Mouse (Mus musculus) heart, embryonic 15.5 days (tissue): ENCODE results near the gene Ier3. TPM values are rescaled to one million over a fixed set of nuclear protein-coding genes. Genes with fewer than 3 reads are reported as not detected.
A peak's percentile ranks its signal among the peaks of the same experiment; 100 is the strongest.

Experiments
- ATAC-seq: fragments of 200-750 bp; cut with Nextera tagmentation; replicated peaks from 2 replicates; pipeline ENCODE4 v1.8.0; 2017; ENCODE audit warnings: low read depth, moderate TSS enrichment; ENCODE audit not compliant: insufficient number of reproducible peaks, insufficient read depth, low FRiP score
- H3K27ac ChIP-seq: fragments of 300-500 bp; sonication (generic); 2 replicates; pipeline ENCODE4 v1.5.1; 2015; ENCODE audit warnings: mild to moderate bottlenecking, inconsistent platforms
- H3K27me3 ChIP-seq: fragments of 300-500 bp; sonication (generic); 2 replicates; pipeline ENCODE4 v1.6.1; 2015; ENCODE audit warnings: inconsistent platforms
- H3K36me3 ChIP-seq: fragments of 300-500 bp; sonication (generic); 2 replicates; pipeline ENCODE4 v1.6.1; 2015; ENCODE audit warnings: mild to moderate bottlenecking, inconsistent platforms
- H3K4me1 ChIP-seq: fragments of 300-500 bp; sonication (generic); replicated peaks from 2 replicates; pipeline ENCODE4 v1.6.1; 2015; ENCODE audit warnings: inconsistent platforms
- H3K4me2 ChIP-seq: fragments of 300-500 bp; sonication (generic); 2 replicates; pipeline ENCODE4 v1.6.1; 2015; ENCODE audit warnings: inconsistent platforms, mild to moderate bottlenecking, moderate library complexity
- H3K4me3 ChIP-seq: fragments of 300-500 bp; sonication (generic); 2 replicates; pipeline ENCODE4 v1.5.1; 2015; ENCODE audit warnings: mild to moderate bottlenecking, inconsistent platforms
- H3K9ac ChIP-seq: fragments of 300-500 bp; sonication (generic); 2 replicates; pipeline ENCODE4 v1.6.1; 2015; ENCODE audit warnings: mild to moderate bottlenecking, inconsistent platforms
- H3K9me3 ChIP-seq: fragments of 300-500 bp; sonication (generic); replicated peaks from 2 replicates; pipeline ENCODE4 v1.6.1; 2016; ENCODE audit warnings: inconsistent platforms
- WGBS: fragments of 180-500 bp; shearing (Covaris S2); methylation state at CpG from one replicate; pipeline ENCODE4 v1.1.7; 2015; ENCODE audit warnings: mixed read lengths; 5-methylcytosine and 5-hydroxymethylcytosine counted together
- polyA plus RNA-seq: library from polyadenylated mRNA; unstranded; fragments of >200 nt; fragmentation: Nextera tagmentation; extraction: Ambion mirVana; gene quantifications from 2 replicates; pipeline ENCODE4 v1.2.1, GENCODE M21; 2015

The Ier3 gene
- polyA plus RNA-seq, 1 experiment from 2014 or later, result 56.5 TPM

GRCm38 (mm10) chr17:35790933-35791332 lies 30.6 kb upstream of the Ier3 start:
- no peak for ATAC-seq

GRCm38 (mm10) chr17:35792837-35793236 lies 28.6 kb upstream of the Ier3 start:
- no peaks in the 10 kb centered on the region for H3K9me3 ChIP-seq
- no peak overlapping the region for H3K4me2 ChIP-seq
- H3K9ac ChIP-seq, result no peak overlapping the region
- H3K27ac ChIP-seq, result no peak overlapping the region
- H3K27me3 ChIP-seq, result no peaks in the 10 kb centered on the region
- no peak overlapping the region for H3K4me3 ChIP-seq
- H3K4me1 ChIP-seq, result no peaks in the 10 kb centered on the region
- no peak for ATAC-seq
- H3K36me3 ChIP-seq, result no peaks in the 10 kb centered on the region
- 63% methylated on average over 2 of the region's 2 CpGs for WGBS

More at GRCm38 (mm10) chr17:35790933-35791332, 30.6 kb upstream of the Ier3 start:
- Histone ChIP-seq H3K4me3 (no peak overlapping the region), H3K9me3 (no peaks in the 10 kb centered on the region), H3K4me1 (peaks cover 7% of the 10 kb centered on the region), H3K36me3 (no peaks in the 10 kb centered on the region), H3K27me3 (no peaks in the 10 kb centered on the region), H3K9ac (no peak overlapping the region), H3K4me2 (no peak overlapping the region), H3K27ac (no peak overlapping the region)
- 85% methylated on average over 4 of the region's 4 CpGs for WGBS

GRCm38 (mm10) chr17:35795099-35795498 lies 26.4 kb upstream of the Ier3 start:
- Histone ChIP-seq H3K9ac (no peak overlapping the region), H3K9me3 (no peaks in the 10 kb centered on the region)
- 20% methylated on average over 2 of the region's 2 CpGs for WGBS

GRCm38 (mm10) chr17:35795656-35796055 lies 25.8 kb upstream of the Ier3 start:
- Histone ChIP-seq H3K36me3 (no peaks in the 10 kb centered on the region), H3K9ac (no peak overlapping the region), H3K27ac (no peak overlapping the region), H3K4me2 (no peak overlapping the region), H3K4me1 (no peaks in the 10 kb centered on the region), H3K27me3 (no peaks in the 10 kb centered on the region), H3K4me3 (no peak overlapping the region), H3K9me3 (no peaks in the 10 kb centered on the region)
- ATAC-seq, result no peak
- 72% methylated on average over 6 of the region's 6 CpGs for WGBS

More at GRCm38 (mm10) chr17:35795099-35795498, 26.4 kb upstream of the Ier3 start:
- Histone ChIP-seq H3K4me1 (no peaks in the 10 kb centered on the region), H3K27ac (no peak overlapping the region), H3K4me3 (no peak overlapping the region), H3K4me2 (no peak overlapping the region), H3K36me3 (no peaks in the 10 kb centered on the region), H3K27me3 (no peaks in the 10 kb centered on the region)
- no peak for ATAC-seq

- Histone ChIP-seq H3K27me3 (no peaks in the 10 kb centered on the region), H3K36me3 (no peaks in the 10 kb centered on the region), H3K4me3 (no peak overlapping the region), H3K27ac (no peak overlapping the region), H3K9ac (no peak overlapping the region), H3K4me2 (no peak overlapping the region), H3K4me1 (no peaks in the 10 kb centered on the region), H3K9me3 (no peaks in the 10 kb centered on the region)
- no peak for ATAC-seq
- WGBS, result 66% methylated on average over 5 of the region's 5 CpGs
Observed at GRCm38 (mm10) chr17:35796835-35797234, 24.6 kb upstream of the Ier3 start.

- WGBS, result 79% methylated on average over 2 of the region's 2 CpGs
- Histone ChIP-seq H3K9ac (no peak overlapping the region), H3K4me2 (no peak overlapping the region), H3K27ac (no peak overlapping the region), H3K36me3 (no peaks in the 10 kb centered on the region), H3K27me3 (no peaks in the 10 kb centered on the region), H3K9me3 (no peaks in the 10 kb centered on the region), H3K4me1 (peaks cover 9% of the 10 kb centered on the region), H3K4me3 (no peak overlapping the region)
- no peak for ATAC-seq
Observed at GRCm38 (mm10) chr17:35800905-35801304, 20.6 kb upstream of the Ier3 start.

GRCm38 (mm10) chr17:35803020-35803419 lies 18.5 kb upstream of the Ier3 start:
- Histone ChIP-seq H3K4me2 (no peak overlapping the region), H3K4me3 (no peak overlapping the region), H3K9ac (no peak overlapping the region), H3K27ac (peak overlapping the region; percentile 9; the same call in 1 of the 2 replicates), H3K36me3 (no peaks in the 10 kb centered on the region), H3K9me3 (no peaks in the 10 kb centered on the region), H3K4me1 (peaks cover 10% of the 10 kb centered on the region), H3K27me3 (no peaks in the 10 kb centered on the region)
- WGBS, result 42% methylated on average over 6 of the region's 6 CpGs
- ATAC-seq, result peak; percentile 27; the same call in 1 of the 2 replicates

- Histone ChIP-seq H3K9me3 (no peaks in the 10 kb centered on the region), H3K9ac (no peak overlapping the region), H3K27me3 (no peaks in the 10 kb centered on the region), H3K4me1 (peaks cover 12% of the 10 kb centered on the region), H3K27ac (peak overlapping the region; percentile 63), H3K36me3 (no peaks in the 10 kb centered on the region), H3K4me2 (no peak overlapping the region), H3K4me3 (no peak overlapping the region)
- ATAC-seq, result no peak
- 42% methylated on average over 4 of the region's 4 CpGs for WGBS
Observed at GRCm38 (mm10) chr17:35803858-35804399, 17.6 kb upstream of the Ier3 start.

- H3K4me2 ChIP-seq, result no peak overlapping the region
- ATAC-seq, result no peak
Observed at GRCm38 (mm10) chr17:35808073-35808472, 13.4 kb upstream of the Ier3 start.

GRCm38 (mm10) chr17:35809395-35809794 lies 12.1 kb upstream of the Ier3 start:
- H3K27ac ChIP-seq, result no peak overlapping the region

More at GRCm38 (mm10) chr17:35808073-35808472, 13.4 kb upstream of the Ier3 start:
- Histone ChIP-seq H3K4me3 (no peak overlapping the region), H3K4me1 (peaks cover 41% of the 10 kb centered on the region), H3K36me3 (no peaks in the 10 kb centered on the region), H3K9ac (no peak overlapping the region), H3K27ac (peak overlapping the region; percentile 38), H3K27me3 (no peaks in the 10 kb centered on the region), H3K9me3 (no peaks in the 10 kb centered on the region)
- 57% methylated on average over 9 of the region's 9 CpGs for WGBS

GRCm38 (mm10) chr17:35810900-35811648 lies 10.4 kb upstream of the Ier3 start:
- no peak for ATAC-seq
- Histone ChIP-seq H3K9ac (no peak overlapping the region), H3K4me3 (no peak overlapping the region), H3K4me1 (peaks cover 60% of the 10 kb centered on the region), H3K4me2 (no peak overlapping the region), H3K27ac (peak overlapping the region; percentile 97), H3K27me3 (no peaks in the 10 kb centered on the region), H3K9me3 (no peaks in the 10 kb centered on the region), H3K36me3 (no peaks in the 10 kb centered on the region)
- 56% methylated on average over 5 of the region's 5 CpGs for WGBS

More at GRCm38 (mm10) chr17:35809395-35809794, 12.1 kb upstream of the Ier3 start:
- no peak overlapping the region for H3K4me3 ChIP-seq
- H3K36me3 ChIP-seq, result no peaks in the 10 kb centered on the region
- no peak for ATAC-seq
- H3K9ac ChIP-seq, result no peak overlapping the region
- WGBS, result 82% methylated on average over 11 of the region's 11 CpGs
- peaks cover 44% of the 10 kb centered on the region for H3K4me1 ChIP-seq
- no peak overlapping the region for H3K4me2 ChIP-seq
- no peaks in the 10 kb centered on the region for H3K9me3 ChIP-seq
- H3K27me3 ChIP-seq, result no peaks in the 10 kb centered on the region
